Mouse (Mus musculus): ENCODE measurements at regions not wholly inside any gene's neighbourhood (a gene's known extent, or its start where the extent isn't known, plus 50 kb on each side); places are given as distances from the start of the nearest gene placed in this dataset.

DNA sequence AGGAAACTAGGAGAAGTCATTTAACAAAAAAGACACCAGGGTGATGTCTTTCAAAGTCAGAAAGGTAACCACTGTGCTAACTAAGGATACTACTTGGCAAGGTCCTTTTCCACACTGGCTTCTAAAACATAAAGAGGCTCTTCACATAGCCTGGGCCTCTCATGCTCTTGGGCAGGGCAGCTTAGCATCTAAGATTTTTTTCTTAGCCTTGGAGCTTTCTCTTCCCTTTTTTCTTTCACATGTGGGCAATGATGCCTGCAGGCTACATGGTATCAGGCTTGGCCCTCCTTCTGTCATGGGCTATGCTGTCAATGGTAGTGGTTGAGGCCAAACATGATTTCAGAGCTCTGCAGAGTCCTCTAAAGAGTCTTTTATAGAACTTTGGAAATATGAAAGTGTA, 60.6 kb downstream of the Serpinb6d start:
- no peak for DNase-seq (ENCODE audit: low spot score)

DNA sequence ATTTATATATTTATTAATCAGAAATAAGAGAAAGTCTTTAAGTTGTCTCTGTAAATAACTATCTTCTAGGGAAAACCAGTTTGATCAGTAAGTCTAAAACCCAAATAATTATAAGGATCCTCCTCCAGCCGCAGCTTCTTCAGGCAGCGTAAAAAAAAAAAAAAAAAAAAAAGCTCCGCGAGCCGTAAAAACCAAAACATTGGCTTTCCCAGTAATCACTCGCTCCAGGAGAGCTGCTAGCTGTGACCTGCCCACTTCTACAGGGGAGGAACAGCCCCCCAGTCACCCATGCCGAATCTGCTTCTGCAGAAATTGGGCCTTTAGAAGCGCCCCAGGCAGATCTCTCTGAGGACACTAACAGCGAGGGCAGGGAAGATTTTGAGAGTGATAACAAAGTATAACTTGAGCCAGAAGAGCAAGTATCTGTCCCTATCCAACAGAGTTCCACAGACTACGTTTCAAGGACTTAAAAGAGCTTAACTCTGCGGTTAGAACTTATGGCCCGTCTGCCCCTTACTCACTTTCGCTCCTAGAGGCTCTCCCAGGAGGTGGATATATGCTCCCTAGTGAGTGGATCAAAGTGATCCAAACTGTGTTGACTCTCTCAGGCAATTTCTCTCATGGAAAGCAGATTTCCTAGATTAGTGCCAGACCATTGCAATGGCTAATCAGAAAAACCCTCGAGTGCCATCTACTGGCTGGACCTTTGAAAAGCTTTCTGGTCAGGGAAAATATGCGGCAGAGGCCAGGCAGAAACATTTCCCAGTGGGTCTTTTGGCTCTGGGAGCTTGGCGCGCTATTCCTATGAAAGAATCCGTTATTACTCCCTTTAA, 80.7 kb downstream of the Serpinb6e start:
- peak; percentile 49 for DNase-seq (ENCODE audit: low spot score)

DNA sequence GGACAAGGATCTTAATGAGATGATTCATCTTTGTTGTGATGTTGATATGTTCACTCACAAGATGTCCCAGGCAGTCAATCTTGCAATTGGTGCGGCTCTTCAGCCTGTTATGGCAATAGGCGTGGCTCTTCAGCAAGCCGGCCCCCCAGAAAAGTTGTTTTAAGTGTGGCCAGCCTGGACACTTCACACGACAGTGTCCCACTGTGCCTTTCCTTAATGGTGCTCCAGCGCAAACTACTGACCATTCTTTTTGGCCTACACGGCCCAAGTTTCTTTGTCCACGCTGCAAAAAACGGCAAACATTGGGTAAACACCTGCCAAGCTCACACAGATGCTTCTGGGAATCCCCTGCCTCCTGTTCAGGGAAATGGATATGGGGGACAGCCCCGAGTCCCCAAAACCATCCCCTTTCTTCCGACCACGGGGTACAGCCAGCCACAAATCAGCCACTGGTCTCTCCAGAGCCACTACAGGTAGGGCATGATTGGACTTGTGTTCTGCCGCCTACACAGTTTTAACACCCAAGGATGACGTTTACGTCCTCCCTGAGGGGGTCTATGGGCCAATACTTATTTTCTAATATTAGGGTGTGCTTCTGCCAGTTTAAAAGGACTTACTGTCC, 79.8 kb downstream of the Serpinb6e start:
- no peak for DNase-seq (ENCODE audit: low spot score)
